Mouse (Mus musculus): ENCODE data around the gene Atp2b2. TPM values are rescaled to one million over a fixed set of nuclear protein-coding genes. Genes with fewer than 3 reads are reported as not detected.

Atp2b2 gene
- polyA plus RNA-seq, 1 experiment from 2014 or later = 0.06 TPM

DNA sequence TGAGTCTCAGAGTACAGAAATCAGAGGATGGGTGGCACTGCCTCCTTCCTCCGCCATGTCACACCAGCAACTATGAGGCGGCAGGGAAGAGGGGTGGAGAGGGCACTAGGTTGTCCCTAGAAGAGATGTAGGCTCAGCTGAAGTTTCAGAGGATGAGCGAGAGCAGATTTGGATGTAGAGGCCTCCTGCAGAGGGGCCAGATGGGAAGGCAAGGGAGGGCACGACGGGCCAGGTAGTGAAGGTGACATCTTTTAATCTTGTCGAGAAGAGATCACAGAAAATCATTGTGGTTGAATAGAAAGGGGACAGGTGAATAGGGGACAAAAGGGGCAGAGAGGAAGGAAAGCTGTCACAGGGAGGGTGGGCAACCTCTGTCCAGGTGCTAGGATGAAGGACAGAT, 41.5 kb downstream of the Atp2b2 start:
- Histone ChIP-seq H3K9me3 (no peaks in the 10 kb centered on the region), H3K27ac (no peak overlapping the region), H3K36me3 (no peaks in the 10 kb centered on the region), H3K4me3 (no peak overlapping the region), H3K27me3 (ENCODE audit: insufficient read depth, poor library complexity, severe bottlenecking) (peaks cover 17% of the 10 kb centered on the region), H3K4me1 (no peaks in the 10 kb centered on the region)
- no peak for DNase-seq (ENCODE audit: low spot score)
- WGBS = 63% methylated on average over 6 of the region's 6 CpGs

DNA sequence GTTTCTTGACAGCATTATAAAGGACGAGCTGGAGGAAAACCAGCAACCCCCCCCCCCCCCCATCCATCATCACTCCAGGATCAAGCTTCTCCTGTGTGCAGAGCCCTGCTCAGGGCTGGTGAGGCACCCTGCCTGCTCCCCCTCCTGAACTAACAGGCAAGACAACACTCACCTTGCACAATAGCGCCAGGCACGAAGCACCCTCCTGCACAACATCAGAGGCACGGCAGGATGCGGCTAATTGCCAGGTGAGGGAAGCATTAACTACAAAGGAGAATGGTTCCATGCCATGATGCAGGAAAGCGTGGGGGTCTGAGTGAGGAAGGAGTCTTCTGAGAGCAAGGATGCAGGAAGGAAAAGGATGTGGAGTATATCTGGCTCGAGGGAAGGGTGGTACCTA, 42.1 kb downstream of the Atp2b2 start:
- Histone ChIP-seq H3K27me3 (ENCODE audit: insufficient read depth, poor library complexity, severe bottlenecking) (peaks cover 12% of the 10 kb centered on the region), H3K9me3 (no peaks in the 10 kb centered on the region), H3K36me3 (no peaks in the 10 kb centered on the region), H3K4me3 (no peak overlapping the region), H3K27ac (no peak overlapping the region), H3K4me1 (no peaks in the 10 kb centered on the region)
- WGBS = 47% methylated on average over 7 of the region's 7 CpGs
- no peak for DNase-seq (ENCODE audit: low spot score)

DNA sequence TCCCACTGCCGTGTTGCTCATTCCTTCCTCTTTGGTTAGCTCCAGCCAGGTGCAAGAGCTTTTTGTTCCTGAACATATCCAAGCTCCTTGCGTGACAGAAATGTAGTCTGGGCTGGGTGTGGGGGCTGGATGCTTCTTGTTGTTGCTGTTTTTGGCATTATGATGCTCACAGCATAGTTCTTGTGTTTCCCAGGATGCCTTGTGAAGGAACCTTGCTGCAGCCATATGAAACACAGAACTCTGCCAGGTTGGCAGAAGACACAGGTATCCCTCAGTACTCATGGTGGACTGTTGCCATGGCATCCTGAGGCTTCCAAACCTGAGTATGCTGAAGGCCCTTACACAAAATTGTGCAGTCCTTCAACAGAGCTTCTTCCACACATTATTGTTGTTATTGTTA, 44.0 kb downstream of the Atp2b2 start:
- Histone ChIP-seq H3K27ac (no peak overlapping the region), H3K27me3 (ENCODE audit: insufficient read depth, poor library complexity, severe bottlenecking) (peaks cover 12% of the 10 kb centered on the region), H3K4me3 (no peak overlapping the region), H3K36me3 (no peaks in the 10 kb centered on the region), H3K9me3 (no peaks in the 10 kb centered on the region), H3K4me1 (no peaks in the 10 kb centered on the region)
- 82% methylated on average over 2 of the region's 2 CpGs for WGBS
- no peak for DNase-seq (ENCODE audit: low spot score)

DNA sequence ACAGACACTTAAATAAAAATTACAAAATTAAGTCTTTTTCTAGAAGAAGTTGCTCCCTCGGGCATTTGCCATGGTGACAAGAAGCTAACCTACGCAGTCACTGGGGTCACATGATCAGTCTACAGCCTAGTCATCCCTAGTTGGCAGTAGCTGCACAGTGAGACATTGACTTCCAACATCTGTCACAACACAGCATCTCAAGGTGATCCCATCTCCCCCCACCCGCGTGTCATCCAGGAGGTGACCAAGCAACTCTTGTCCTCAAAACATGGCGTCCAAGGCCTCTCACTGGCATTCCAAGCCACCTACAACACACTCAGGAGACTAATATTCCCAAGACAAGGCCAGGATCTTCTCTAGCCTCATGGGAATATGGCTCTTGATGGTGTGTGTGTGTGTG, 48.2 kb downstream of the Atp2b2 start:
- H3K36me3 ChIP-seq = no peaks in the 10 kb centered on the region
- no peak for DNase-seq (ENCODE audit: low spot score)
- WGBS = 84% methylated on average over 5 of the region's 5 CpGs
- no peak overlapping the region for H3K4me3 ChIP-seq
- H3K4me1 ChIP-seq = no peaks in the 10 kb centered on the region
- no peaks in the 10 kb centered on the region for H3K9me3 ChIP-seq
- H3K27me3 ChIP-seq (ENCODE audit: insufficient read depth, poor library complexity, severe bottlenecking) = peaks cover 9% of the 10 kb centered on the region; the same call in 1 of the 2 replicates
- no peak overlapping the region for H3K27ac ChIP-seq

DNA sequence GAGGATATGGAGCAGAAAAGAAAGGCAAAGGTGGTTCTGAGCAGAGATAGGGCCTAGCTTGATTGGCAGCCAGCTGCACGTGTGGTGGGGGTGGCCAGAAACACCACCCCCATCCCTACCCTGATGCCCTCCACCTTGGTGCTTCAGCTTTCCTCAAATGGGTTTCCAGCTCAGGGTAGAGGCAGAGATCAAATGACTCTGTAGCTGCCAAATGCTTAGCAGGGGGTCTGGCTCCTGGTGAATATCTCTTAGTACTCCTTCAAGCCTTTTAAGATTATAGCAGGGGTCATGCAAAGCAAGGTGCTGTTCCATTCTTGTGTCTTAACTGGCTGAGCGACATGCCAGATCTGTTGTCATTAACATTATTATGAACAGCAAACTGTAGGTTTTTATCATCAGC, 50.3 kb downstream of the Atp2b2 start:
- Histone ChIP-seq H3K27ac (no peak overlapping the region), H3K4me1 (no peaks in the 10 kb centered on the region), H3K27me3 (ENCODE audit: insufficient read depth, poor library complexity, severe bottlenecking) (peaks cover 9% of the 10 kb centered on the region; the same call in 1 of the 2 replicates), H3K36me3 (no peaks in the 10 kb centered on the region), H3K9me3 (no peaks in the 10 kb centered on the region), H3K4me3 (no peak overlapping the region)
- WGBS = 65% methylated on average over 2 of the region's 2 CpGs
- no peak for DNase-seq (ENCODE audit: low spot score)

DNA sequence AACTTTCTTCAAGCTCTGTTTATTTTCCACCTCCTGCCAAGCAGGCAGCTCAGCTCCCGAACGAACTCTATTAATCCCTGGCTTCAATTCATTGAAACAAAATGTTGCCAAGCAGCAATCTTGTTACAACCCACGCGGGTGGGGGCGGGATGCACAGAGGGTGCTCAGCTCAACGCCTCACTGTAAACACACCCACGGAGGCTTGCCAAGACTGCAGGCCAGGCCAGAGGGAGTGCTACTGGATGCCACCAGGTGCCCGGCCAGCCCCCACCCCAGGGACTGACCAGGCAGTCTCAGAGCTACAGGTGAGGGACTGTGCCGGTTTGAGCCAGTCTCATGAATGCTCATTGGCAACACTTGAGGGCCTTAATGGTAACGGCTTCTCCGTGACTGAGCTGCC, 50.9 kb downstream of the Atp2b2 start:
- no peaks in the 10 kb centered on the region for H3K36me3 ChIP-seq
- DNase-seq (ENCODE audit: low spot score) = no peak
- no peak overlapping the region for H3K27ac ChIP-seq
- no peak overlapping the region for H3K4me3 ChIP-seq
- 69% methylated on average over 11 of the region's 11 CpGs for WGBS
- no peaks in the 10 kb centered on the region for H3K4me1 ChIP-seq
- no peaks in the 10 kb centered on the region for H3K9me3 ChIP-seq
- peaks cover 9% of the 10 kb centered on the region; the same call in 1 of the 2 replicates for H3K27me3 ChIP-seq (ENCODE audit: insufficient read depth, poor library complexity, severe bottlenecking)

DNA sequence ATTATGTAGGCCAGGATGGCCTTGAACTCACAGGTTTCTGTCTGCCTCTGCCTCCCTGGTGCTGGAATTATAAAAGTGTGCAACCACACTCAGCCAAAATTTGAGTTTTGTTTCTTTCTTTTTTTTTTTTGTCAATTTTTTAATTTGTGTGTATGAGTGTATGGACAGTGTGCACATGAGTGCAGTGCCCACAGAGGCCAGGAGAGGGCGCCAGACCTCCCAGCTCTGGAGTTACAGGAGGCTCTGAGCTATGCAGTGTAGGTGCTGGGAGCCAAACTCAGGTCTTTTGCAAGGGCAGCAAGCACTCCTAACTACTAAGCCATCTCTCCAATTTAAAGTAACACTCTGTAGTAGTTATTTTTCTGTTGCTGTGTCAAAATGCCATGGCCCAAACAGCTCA, 52.4 kb downstream of the Atp2b2 start:
- DNase-seq (ENCODE audit: low spot score) = no peak
- 20% methylated on average over 1 of the region's 1 CpGs for WGBS
- H3K4me1 ChIP-seq = no peaks in the 10 kb centered on the region
- peaks cover 10% of the 10 kb centered on the region; the same call in 1 of the 2 replicates for H3K27me3 ChIP-seq (ENCODE audit: insufficient read depth, poor library complexity, severe bottlenecking)
- H3K27ac ChIP-seq = no peak overlapping the region
- no peaks in the 10 kb centered on the region for H3K36me3 ChIP-seq
- no peaks in the 10 kb centered on the region for H3K9me3 ChIP-seq
- no peak overlapping the region for H3K4me3 ChIP-seq

DNA sequence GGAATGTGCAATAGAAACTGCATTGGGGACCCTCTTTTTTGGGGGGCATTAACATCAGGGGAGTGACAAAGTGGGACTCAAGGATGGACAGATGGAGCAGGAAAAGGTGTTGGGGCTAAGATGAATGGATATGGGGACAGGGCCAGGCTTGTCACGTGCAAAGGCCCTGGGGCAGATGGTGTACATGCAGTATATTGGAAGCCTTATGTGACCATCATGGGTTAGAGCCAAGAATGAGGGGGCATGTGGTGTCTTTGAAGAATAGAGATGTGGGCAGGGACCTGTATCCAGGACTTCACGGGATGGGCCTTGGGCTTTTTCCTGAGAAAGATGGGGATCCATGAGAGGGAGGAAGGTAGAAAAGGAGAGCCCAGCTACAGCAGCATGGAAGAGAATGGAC, 53.9 kb downstream of the Atp2b2 start:
- H3K4me3 ChIP-seq = no peak overlapping the region
- H3K36me3 ChIP-seq = no peaks in the 10 kb centered on the region
- peaks cover 21% of the 10 kb centered on the region; the same call in 1 of the 2 replicates for H3K27me3 ChIP-seq (ENCODE audit: insufficient read depth, poor library complexity, severe bottlenecking)
- no peaks in the 10 kb centered on the region for H3K9me3 ChIP-seq
- WGBS = 60% methylated on average over 2 of the region's 2 CpGs
- H3K4me1 ChIP-seq = no peaks in the 10 kb centered on the region
- no peak overlapping the region for H3K27ac ChIP-seq
- DNase-seq (ENCODE audit: low spot score) = no peak

DNA sequence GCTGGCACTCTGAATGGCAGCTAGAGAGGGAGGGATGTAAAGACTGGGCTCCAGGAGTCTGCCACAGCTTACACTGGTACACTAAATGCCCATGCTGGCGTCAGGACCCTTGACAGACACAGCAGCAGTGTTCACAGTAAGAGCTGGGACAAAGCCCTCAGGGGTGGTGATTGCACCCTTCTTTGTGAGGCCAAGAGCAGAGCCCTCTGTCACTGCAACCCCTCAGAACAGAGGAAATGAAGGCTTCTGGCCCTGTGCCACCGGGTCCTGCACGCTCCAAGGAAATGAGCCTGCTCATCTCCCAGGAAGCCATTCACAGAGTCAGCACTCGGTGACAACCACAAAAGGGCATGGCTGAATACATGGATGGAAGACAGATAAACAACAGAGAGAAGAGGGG, 55.7 kb downstream of the Atp2b2 start:
- DNase-seq (ENCODE audit: low spot score) = no peak
- Histone ChIP-seq H3K27me3 (ENCODE audit: insufficient read depth, poor library complexity, severe bottlenecking) (peaks cover 16% of the 10 kb centered on the region; the same call in 1 of the 2 replicates), H3K4me1 (no peaks in the 10 kb centered on the region), H3K27ac (no peak overlapping the region), H3K9me3 (no peaks in the 10 kb centered on the region), H3K36me3 (no peaks in the 10 kb centered on the region), H3K4me3 (no peak overlapping the region)
- WGBS = 74% methylated on average over 4 of the region's 4 CpGs

DNA sequence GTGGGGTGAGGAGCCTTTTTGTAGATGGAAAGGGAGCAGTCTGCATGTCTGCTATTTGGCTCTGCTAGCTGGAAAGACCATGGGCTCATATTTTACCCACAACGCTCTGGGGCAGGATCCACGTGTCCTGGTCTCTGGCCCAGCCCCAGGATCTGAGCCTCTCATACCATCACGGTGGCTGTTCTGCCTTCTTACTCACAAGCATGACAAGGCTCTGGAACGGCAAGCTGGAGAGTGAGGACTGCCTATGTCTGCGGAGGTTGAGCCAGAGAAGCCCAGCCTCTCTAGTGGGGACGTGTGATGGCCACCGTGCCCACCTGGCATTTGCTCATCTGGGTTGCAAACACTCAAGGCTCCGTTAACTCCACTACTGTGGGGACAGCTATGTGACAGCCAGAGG, 63.7 kb downstream of the Atp2b2 start:
- Histone ChIP-seq H3K9me3 (no peaks in the 10 kb centered on the region), H3K27ac (no peak overlapping the region), H3K27me3 (ENCODE audit: insufficient read depth, poor library complexity, severe bottlenecking) (no peaks in the 10 kb centered on the region), H3K4me3 (no peak overlapping the region), H3K4me1 (no peaks in the 10 kb centered on the region), H3K36me3 (no peaks in the 10 kb centered on the region)
- WGBS = 78% methylated on average over 8 of the region's 8 CpGs
- no peak for DNase-seq (ENCODE audit: low spot score)

DNA sequence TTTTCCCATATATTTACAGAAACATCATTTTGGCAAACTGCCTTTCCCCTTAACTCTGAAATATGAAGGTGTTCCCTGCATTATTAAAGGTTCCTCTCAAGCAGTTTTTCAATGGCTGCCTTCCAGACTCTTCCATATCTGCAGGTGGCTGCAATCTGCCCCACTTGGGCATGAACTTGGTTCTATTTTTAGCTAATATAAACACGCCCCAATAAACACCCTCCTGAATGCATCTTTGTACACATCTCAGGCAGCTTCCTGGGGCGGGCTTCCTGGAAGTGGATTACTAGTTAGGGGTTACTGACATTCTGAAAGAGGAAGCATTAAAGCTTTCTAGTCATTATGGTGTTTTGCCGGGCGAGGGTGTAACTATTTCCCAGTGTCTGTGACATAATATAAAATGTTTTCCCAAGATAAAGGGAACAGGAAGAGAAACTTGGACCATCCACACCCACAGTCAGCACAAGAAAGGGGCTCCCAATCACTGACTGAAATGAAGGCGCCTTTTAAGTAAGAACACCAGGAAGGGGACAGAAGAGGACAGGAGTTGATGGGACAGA, 64.2 kb downstream of the Atp2b2 start:
- H3K27me3 ChIP-seq (ENCODE audit: insufficient read depth, poor library complexity, severe bottlenecking) = no peaks in the 10 kb centered on the region
- H3K36me3 ChIP-seq = no peaks in the 10 kb centered on the region
- WGBS = 66% methylated on average over 5 of the region's 5 CpGs
- no peaks in the 10 kb centered on the region for H3K4me1 ChIP-seq
- no peaks in the 10 kb centered on the region for H3K9me3 ChIP-seq
- H3K4me3 ChIP-seq = no peak overlapping the region
- no peak overlapping the region for H3K27ac ChIP-seq
- DNase-seq (ENCODE audit: low spot score) = no peak

DNA sequence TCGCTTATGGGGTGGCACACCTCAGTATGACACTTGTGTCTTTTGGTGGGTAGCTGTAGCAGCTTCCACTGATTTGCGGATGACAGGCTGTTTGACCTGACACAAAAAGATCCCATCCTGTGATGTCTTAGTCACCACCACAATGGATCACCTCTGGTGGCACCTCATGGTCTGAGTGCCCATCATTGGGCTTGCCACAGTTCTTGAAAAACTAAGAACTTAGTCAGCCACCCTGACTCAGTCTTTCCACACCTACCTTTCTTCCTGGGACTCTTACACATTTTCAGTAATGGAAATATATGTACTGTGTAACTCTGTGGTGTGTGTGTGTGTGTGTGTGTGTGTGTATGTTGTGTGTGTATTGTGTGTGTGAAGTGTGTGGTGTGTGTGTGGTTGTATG, 71.5 kb downstream of the Atp2b2 start:
- DNase-seq (ENCODE audit: low spot score) = no peak
- H3K27me3 ChIP-seq (ENCODE audit: insufficient read depth, poor library complexity, severe bottlenecking) = peaks cover 23% of the 10 kb centered on the region; the same call in 1 of the 2 replicates
- no peak overlapping the region for H3K27ac ChIP-seq
- H3K9me3 ChIP-seq = no peaks in the 10 kb centered on the region
- H3K36me3 ChIP-seq = no peaks in the 10 kb centered on the region
- 73% methylated on average over 2 of the region's 2 CpGs for WGBS
- H3K4me3 ChIP-seq = no peak overlapping the region
- 0 out of 2 replicates have a peak, but pooled peaks cover 4% of the 10 kb centered on the region for H3K4me1 ChIP-seq

DNA sequence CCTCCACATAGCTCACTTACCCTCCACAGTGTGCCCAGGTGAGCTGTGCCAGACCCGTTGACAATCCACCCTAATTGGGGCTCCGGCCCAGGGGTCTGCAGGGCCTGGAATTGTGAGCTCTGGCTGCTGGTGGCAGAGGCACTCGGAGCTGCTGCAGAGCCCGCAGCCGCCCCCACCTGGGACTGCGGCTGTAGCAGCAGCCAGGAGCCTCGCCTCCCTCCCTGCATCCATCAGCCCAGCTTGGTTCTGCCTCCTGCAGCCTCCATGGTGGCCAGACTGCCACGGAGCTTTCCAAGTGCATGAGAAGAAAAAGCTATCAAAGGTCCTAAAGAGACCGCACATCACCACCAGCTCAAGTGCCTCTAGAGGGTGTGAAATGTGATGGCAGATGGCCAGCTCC, 71.9 kb downstream of the Atp2b2 start:
- no peaks in the 10 kb centered on the region for H3K9me3 ChIP-seq
- peaks cover 23% of the 10 kb centered on the region; the same call in 1 of the 2 replicates for H3K27me3 ChIP-seq (ENCODE audit: insufficient read depth, poor library complexity, severe bottlenecking)
- no peak for DNase-seq (ENCODE audit: low spot score)

DNA sequence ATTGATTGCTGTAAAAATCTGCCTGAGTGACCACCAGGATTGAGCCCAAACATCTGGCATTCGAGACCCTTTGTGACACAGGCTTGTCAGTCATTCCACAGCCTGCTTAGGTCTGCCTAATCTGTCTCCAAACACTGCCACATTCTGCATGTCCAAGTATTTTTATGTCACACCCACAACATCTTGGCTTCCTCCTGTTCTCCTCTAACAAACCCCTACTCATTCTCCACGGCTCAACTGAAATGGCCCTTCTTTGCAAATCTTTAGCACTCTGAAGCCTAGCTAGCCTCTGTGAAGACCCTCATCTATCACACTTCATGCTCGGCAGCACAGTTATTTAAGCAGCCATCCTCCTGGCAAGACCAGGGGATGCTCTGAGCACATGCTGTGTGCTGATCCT, 72.7 kb downstream of the Atp2b2 start:
- 51% methylated on average over 3 of the region's 3 CpGs for WGBS
- H3K27ac ChIP-seq = no peak overlapping the region
- no peak overlapping the region for H3K4me3 ChIP-seq
- peaks cover 23% of the 10 kb centered on the region; the same call in 1 of the 2 replicates for H3K27me3 ChIP-seq (ENCODE audit: insufficient read depth, poor library complexity, severe bottlenecking)
- H3K4me1 ChIP-seq = 0 out of 2 replicates have a peak, but pooled peaks cover 4% of the 10 kb centered on the region
- H3K36me3 ChIP-seq = no peaks in the 10 kb centered on the region
- H3K9me3 ChIP-seq = no peaks in the 10 kb centered on the region
- DNase-seq (ENCODE audit: low spot score) = no peak

More for the DNA sequence above, 71.9 kb downstream of the Atp2b2 start:
- no peak overlapping the region for H3K4me3 ChIP-seq
- H3K4me1 ChIP-seq = 0 out of 2 replicates have a peak, but pooled peaks cover 4% of the 10 kb centered on the region
- WGBS = 50% methylated on average over 9 of the region's 9 CpGs
- H3K27ac ChIP-seq = no peak overlapping the region
- no peaks in the 10 kb centered on the region for H3K36me3 ChIP-seq

Measured in heart, embryonic 10.5 days (tissue).